Mouse (Mus musculus) megakaryocyte, embryonic 14.5 days (primary cell): ENCODE results near the gene Fosb. TPM values are rescaled to one million over a fixed set of nuclear protein-coding genes. Genes with fewer than 3 reads are reported as not detected.

ENCODE experiments used
- H3K27me3 ChIP-seq: replicated peaks from 2 replicates; pipeline ENCODE3; 2012; ENCODE audit warnings: inconsistent platforms
- H3K36me3 ChIP-seq: replicated peaks from 2 replicates; pipeline ENCODE3; 2012; ENCODE audit warnings: low read length, inconsistent platforms, mixed read lengths
- H3K4me1 ChIP-seq: 2 replicates; pipeline ENCODE4 v1.6.1; 2012; ENCODE audit warnings: inconsistent platforms
- H3K4me3 ChIP-seq: replicated peaks from 2 replicates; pipeline ENCODE3; 2012; ENCODE audit warnings: moderate library complexity, mild to moderate bottlenecking, inconsistent platforms
- H3K9me3 ChIP-seq: 2 replicates; pipeline ENCODE4 v1.6.1; 2012; ENCODE audit warnings: inconsistent platforms
- FLI1 ChIP-seq: IDR thresholded peaks from 2 replicates; pipeline ENCODE4 v1.6.1; 2012; ENCODE audit warnings: low read length, inconsistent platforms, mixed read lengths
- GATA1 ChIP-seq: IDR thresholded peaks from 3 replicates; pipeline ENCODE4 v1.6.1; 2012; ENCODE audit warnings: mixed read lengths, low read length, inconsistent platforms, borderline replicate concordance
- polyA plus RNA-seq: library from polyadenylated mRNA; stranded (reverse); fragments of >175 nt; gene quantifications from 2 replicates; pipeline ENCODE4 v1.2.3, GENCODE M21; 2012; ENCODE audit warnings: low replicate concordance; ENCODE audit not compliant: insufficient read depth

Fosb gene
- polyA plus RNA-seq, 1 experiment: 33.1 TPM

DNA sequence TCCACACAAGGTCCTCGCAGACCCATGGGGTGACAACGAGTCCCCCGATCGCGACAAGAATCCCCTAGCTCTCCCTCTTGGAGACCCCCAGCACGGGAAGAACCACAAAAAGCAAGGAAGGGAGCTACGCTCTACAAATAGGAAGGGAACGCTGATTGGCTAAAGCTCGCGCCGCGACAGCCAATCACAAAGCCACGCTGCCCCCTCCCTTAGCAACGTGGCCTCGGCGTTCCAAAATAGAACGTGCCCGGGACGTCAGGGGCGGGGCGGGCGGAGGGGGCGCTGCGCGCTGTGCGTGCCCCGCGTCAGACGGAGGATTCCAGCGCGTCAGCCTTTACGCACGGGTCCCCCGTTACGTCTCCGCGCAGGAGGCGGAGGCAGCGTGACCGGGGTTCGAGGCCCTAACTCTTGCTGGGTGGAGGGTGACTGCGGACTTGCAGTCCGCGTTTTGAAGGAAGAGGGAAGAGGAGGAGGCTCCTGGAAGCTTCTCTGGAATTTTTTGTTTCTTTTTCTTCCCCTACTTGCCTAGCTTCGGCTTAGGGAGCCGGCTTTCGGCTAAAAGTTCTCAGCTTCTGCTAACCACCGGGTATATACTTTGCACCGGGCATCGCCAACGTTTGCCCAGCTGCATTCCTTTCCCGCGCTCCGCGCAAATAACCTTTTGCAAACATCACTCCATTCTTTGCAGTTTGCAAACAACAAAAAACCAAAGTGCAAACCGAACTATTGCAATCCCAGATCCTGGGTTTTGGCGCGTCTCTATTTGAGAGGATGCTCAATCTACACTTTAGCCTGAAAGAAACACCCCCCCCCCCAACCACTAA, 1.2 kb downstream of the Fosb start:
- no peak for TF ChIP-seq GATA1
- TF ChIP-seq FLI1: no peak
- Histone ChIP-seq H3K36me3 (no peaks in the 10 kb centered on the region), H3K4me1 (peaks cover 72% of the 10 kb centered on the region), H3K27me3 (peaks cover 46% of the 10 kb centered on the region), H3K4me3 (peak overlapping the region; percentile 91), H3K9me3 (peaks cover 6% of the 10 kb centered on the region)

DNA sequence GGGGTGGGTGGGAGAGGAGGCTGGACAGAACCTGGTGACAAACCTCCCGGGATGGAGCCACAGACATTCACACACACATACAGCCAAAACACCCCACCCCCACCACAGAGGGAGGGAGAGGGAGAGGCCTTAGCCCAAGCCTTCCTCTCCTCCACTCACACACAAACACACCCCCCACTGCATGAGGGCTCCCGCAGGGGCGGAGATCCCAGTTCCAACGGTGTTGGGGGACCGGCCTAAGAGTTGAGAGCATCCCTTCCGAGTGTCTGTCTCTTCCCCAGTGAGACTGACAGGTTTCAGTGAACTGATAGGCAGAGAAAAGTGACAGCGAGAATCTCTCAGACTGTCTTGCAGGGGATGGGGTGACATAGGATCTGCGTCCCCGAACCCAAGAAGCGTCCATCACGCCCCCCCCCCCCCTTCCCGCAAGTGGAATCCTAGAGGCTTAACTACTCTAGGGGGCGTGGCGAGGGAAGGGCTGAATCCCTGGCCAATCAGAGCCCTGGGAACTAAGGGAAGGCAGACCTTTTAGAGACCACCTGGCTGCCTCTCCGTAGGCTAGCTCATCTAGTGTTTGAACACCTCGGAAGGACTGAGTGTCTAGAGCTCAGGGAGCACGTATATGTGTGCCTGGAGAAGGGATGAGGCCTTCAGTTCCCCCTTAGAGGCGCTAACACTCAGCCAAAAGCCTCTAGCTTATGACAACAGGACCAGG, 2.0 kb downstream of the Fosb start:
- TF ChIP-seq FLI1 (no peak), GATA1 (no peak)
- H3K9me3 ChIP-seq: peaks cover 6% of the 10 kb centered on the region
- H3K4me1 ChIP-seq: peaks cover 70% of the 10 kb centered on the region
- H3K4me3 ChIP-seq: peak overlapping the region; percentile 91
- H3K36me3 ChIP-seq: no peaks in the 10 kb centered on the region
- peaks cover 44% of the 10 kb centered on the region for H3K27me3 ChIP-seq

DNA sequence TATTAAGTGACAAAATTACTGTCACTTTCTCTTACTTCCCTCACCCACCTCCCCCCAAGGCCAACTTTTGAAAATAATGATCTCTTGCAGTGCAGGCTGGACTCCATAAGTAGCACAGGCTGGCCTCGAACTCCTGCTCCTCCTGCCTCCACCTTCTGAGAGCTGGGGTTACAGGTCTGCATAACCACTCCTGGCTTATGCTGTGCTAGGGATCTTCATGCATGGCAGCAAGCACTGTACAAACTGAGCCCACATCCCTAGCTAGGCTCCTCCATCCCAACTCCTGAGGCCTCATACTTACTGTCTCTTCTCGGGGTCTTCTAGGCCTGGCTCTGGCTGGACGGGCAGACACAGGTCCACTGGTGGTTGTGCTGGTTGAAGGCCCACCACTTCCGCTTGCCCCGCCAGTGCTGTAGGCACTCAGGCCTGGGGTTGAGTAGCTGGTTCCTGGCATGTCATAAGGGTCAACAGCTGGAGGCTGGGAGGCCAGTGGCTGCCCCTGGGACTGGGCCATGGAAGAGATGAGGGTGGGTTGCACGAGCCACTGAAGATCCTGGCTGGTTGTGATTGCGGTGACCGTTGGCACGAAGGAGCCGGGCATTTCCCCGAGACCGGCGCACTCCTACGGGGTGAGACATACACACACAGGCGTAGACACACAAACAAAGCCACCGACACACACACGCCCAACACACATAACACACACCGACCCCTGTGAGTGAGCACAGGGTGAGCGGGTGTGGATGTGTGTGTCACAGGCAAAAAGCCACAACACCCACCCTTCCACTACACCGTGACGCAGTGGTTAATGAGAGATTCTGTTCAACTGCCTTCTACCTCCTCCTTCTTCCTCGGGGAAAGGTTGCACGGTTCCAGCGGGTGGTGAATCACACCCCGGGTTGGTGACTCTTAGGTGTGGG, 2.8 kb downstream of the Fosb start:
- no peak for TF ChIP-seq FLI1
- no peak for TF ChIP-seq GATA1
- no peaks in the 10 kb centered on the region for H3K36me3 ChIP-seq
- peaks cover 3% of the 10 kb centered on the region for H3K9me3 ChIP-seq
- H3K4me1 ChIP-seq: peaks cover 72% of the 10 kb centered on the region
- H3K4me3 ChIP-seq: peak overlapping the region; percentile 91
- peaks cover 49% of the 10 kb centered on the region for H3K27me3 ChIP-seq

DNA sequence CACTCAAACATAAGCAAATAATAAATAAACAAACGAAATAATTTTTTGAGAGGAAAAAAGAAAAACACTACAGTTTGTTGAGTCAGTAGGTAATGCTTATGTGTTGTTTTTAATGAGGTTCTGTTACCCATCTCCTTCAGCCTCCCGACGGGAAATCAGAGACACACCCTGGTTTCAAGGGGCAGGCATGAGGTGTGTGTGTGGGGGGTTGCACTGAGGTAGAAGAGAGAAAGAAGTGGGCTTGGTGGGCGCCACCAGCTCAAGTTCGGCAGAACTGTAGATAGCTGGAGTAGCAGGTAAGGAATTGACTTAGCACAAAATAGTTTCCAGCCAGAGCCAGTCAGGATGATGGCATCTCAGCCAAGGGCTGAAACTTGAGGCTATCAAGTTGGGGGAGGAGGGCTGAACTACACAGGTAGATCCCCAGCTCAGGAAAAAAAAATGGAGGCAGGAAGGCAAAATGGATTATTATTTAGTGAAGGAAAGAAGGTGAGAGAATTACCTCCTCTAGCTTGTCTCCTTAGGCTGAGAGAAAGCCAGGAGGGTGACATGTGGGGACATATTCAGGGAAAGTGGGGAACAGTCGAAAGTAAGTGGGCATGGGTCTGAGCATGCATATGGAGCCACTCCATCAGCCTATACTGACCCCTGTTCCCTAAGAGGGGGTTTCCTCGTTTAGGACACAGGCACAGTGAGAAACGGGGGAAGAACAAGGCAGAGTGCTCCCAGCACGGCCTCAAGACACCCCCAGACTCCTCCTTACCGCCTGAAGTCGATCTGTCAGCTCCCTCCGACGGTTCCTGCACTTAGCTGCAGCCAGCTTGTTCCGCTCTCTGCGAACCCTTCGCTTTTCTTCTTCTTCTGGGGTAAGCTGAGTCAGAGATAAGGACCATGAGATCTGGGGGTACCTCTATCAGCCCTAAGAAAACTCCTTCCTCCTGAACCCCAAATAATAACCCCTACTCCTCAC, 3.8 kb downstream of the Fosb start:
- Histone ChIP-seq H3K9me3 (no peaks in the 10 kb centered on the region), H3K4me3 (peak overlapping the region; percentile 15), H3K27me3 (peaks cover 51% of the 10 kb centered on the region), H3K4me1 (peaks cover 78% of the 10 kb centered on the region), H3K36me3 (no peaks in the 10 kb centered on the region)
- TF ChIP-seq GATA1: no peak
- TF ChIP-seq FLI1: no peak

DNA sequence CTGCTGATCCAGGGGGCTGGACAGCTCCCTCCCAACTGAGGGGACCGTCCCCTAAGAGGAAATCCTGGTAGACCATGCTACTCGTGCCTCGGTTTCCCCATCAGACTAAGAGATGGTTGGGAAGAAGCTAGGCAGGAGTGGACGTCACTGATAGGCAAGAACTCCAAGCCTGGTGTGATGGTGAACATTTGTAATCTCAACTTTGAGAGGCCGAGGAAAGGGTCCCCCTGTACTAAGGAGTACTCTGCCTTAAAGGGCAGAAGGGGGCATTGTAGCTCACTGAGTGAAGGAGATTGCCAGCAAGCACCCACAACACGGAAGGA, 4.5 kb downstream of the Fosb start:
- Histone ChIP-seq H3K4me1 (peaks cover 76% of the 10 kb centered on the region), H3K36me3 (no peaks in the 10 kb centered on the region), H3K9me3 (no peaks in the 10 kb centered on the region), H3K27me3 (peaks cover 51% of the 10 kb centered on the region), H3K4me3 (peak overlapping the region; percentile 89)
- TF ChIP-seq FLI1: no peak

DNA sequence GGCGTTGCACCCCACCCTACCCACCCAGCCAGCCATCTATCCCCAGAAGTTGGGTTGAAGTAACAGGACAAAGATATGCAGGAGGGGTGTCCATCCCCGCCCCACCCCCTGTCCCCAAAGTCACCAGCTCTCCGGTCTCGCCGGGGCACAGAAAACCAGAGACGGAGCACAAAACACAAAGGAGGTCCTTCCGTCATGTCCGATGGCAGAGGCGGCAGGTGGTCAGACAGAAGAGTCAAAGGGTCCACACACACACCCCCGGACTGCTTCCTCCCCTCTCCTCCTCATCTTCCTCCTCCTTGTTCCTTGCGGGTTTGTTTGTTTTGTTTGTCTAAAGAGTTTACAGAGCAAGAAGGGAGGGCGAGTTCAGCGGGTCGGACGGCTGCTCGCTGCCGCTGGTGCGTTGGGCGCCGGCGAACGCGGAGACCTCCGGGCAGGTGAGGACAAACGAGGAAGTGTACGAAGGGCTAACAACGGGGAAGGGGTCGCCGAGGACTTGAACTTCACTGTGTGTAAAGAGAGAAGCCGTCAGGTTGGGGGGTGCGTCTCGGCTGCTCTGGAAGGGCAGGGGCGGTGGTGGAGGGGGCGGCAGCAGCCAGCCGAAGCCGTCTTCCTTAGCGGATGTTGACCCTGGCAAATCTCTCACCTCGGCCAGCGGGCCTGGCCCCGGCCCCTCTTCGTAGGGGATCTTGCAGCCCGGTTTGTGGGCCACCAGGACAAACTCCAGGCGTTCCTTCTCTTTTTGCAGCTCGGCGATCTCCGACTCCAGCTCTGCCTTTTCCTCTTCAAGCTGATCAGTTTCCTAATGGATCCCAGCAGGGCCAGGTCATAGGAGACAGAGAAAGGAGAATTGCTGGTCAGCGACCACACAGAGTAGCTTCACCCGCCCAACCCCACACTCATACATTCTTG, 5.1 kb downstream of the Fosb start:
- H3K9me3 ChIP-seq: no peaks in the 10 kb centered on the region
- peaks cover 51% of the 10 kb centered on the region for H3K27me3 ChIP-seq
- H3K4me3 ChIP-seq: peak overlapping the region; percentile 89
- peaks cover 77% of the 10 kb centered on the region for H3K4me1 ChIP-seq
- TF ChIP-seq FLI1 (no peak), GATA1 (no peak)
- H3K36me3 ChIP-seq: no peaks in the 10 kb centered on the region

DNA sequence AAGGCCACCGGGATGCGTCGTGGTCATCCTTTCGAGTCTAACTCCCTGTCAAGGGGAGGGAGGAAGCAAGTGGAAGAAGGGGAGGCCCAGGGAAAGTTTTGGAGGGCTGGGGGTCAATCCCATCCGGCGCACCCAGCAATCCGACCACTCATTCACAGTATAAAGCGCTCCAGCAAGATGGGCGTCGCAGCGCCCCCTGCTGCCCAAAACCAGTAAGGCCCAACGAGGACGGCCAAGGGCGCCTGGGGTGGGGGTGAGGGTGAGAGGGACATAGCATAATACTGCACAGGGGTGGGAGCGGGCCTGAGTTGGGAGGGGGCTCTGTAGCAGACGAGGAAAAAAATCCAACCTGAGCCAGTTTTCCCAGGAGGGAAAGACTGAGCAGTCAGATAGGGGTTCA, 6.1 kb downstream of the Fosb start:
- Histone ChIP-seq H3K9me3 (no peaks in the 10 kb centered on the region), H3K27me3 (peaks cover 51% of the 10 kb centered on the region), H3K4me3 (peak overlapping the region; percentile 89), H3K36me3 (no peaks in the 10 kb centered on the region), H3K4me1 (peaks cover 72% of the 10 kb centered on the region)
- TF ChIP-seq FLI1: no peak
- TF ChIP-seq GATA1: no peak

GRCm38 (mm10) chr7:19303046-19303305, 6.9 kb downstream of the Fosb start:
- Histone ChIP-seq H3K36me3 (no peaks in the 10 kb centered on the region), H3K27me3 (peaks cover 51% of the 10 kb centered on the region)
- TF ChIP-seq GATA1: no peak
- TF ChIP-seq FLI1: no peak

More at GRCm38 (mm10) chr7:19303046-19303305, 6.9 kb downstream of the Fosb start:
- Histone ChIP-seq H3K9me3 (no peaks in the 10 kb centered on the region), H3K4me1 (peaks cover 68% of the 10 kb centered on the region), H3K4me3 (no peak overlapping the region)
